Mouse (Mus musculus) midbrain, embryonic 15.5 days (tissue): ENCODE results near the gene Grhl3. TPM values are rescaled to one million over a fixed set of nuclear protein-coding genes. Genes with fewer than 3 reads are reported as not detected.

ENCODE experiments used
- ATAC-seq: fragments of 200-750 bp; cut with Nextera tagmentation; replicated peaks from 2 replicates; pipeline ENCODE4 v1.8.0; 2017; ENCODE audit warnings: moderate TSS enrichment
- H3K27ac ChIP-seq: fragments of 300-500 bp; sonication (generic); 2 replicates; pipeline ENCODE4 v1.5.1; 2015; ENCODE audit warnings: mild to moderate bottlenecking, inconsistent platforms
- H3K27me3 ChIP-seq: fragments of 300-500 bp; sonication (generic); replicated peaks from 2 replicates; pipeline ENCODE4 v1.6.1; 2015; ENCODE audit warnings: inconsistent platforms
- H3K36me3 ChIP-seq: fragments of 300-500 bp; sonication (generic); replicated peaks from 2 replicates; pipeline ENCODE4 v1.6.1; 2015; ENCODE audit warnings: inconsistent platforms
- H3K4me1 ChIP-seq: fragments of 300-500 bp; sonication (generic); 2 replicates; pipeline ENCODE4 v1.6.1; 2015; ENCODE audit warnings: inconsistent platforms
- H3K4me2 ChIP-seq: fragments of 300-500 bp; sonication (generic); 2 replicates; pipeline ENCODE4 v1.6.1; 2015; ENCODE audit warnings: inconsistent platforms, mild to moderate bottlenecking, moderate library complexity
- H3K4me3 ChIP-seq: fragments of 300-500 bp; sonication (generic); 2 replicates; pipeline ENCODE4 v1.5.1; 2015; ENCODE audit warnings: mild to moderate bottlenecking, inconsistent platforms
- H3K9ac ChIP-seq: fragments of 300-500 bp; sonication (generic); 2 replicates; pipeline ENCODE4 v1.6.1; 2015; ENCODE audit warnings: mild to moderate bottlenecking, inconsistent platforms
- H3K9me3 ChIP-seq: fragments of 300-500 bp; sonication (generic); 2 replicates; pipeline ENCODE4 v1.6.1; 2016; ENCODE audit warnings: inconsistent platforms
- WGBS: fragments of 180-500 bp; shearing (Covaris S2); methylation state at CpG from one replicate; pipeline ENCODE4 v1.1.7; 2015; ENCODE audit warnings: mixed read lengths; 5-methylcytosine and 5-hydroxymethylcytosine counted together
- polyA plus RNA-seq: library from polyadenylated mRNA; unstranded; fragments of >200 nt; fragmentation: Nextera tagmentation; extraction: Ambion mirVana; gene quantifications from 2 replicates; pipeline ENCODE4 v1.2.1, GENCODE M21; 2015

Gene Grhl3
- polyA plus RNA-seq, 1 experiment from 2014 or later = 1.5 TPM

DNA sequence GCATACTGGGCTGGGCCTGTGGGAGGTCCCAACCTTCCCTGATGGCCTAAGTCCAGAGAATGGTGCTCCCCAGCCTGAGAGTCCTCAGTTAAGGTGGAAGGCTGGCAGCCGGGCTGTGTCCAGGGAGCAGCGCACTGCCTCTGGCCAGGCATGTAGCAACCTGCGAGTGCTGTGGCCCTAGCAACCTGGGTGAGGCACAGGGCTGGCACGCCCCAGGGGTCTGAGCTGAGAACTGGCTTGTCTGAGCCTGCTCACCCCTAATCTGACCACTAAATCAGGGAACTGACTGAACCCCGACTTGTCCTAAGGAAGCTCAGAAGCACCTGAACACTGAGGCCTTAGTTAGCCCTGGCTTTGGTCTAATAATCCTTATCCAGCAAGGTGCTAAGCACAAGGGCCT is 24.1 kb upstream of the Grhl3 start:
- Histone ChIP-seq H3K4me1 (peaks cover 8% of the 10 kb centered on the region), H3K36me3 (no peaks in the 10 kb centered on the region), H3K4me3 (no peak overlapping the region), H3K27me3 (no peaks in the 10 kb centered on the region), H3K27ac (no peak overlapping the region), H3K9me3 (no peaks in the 10 kb centered on the region), H3K4me2 (no peak overlapping the region), H3K9ac (no peak overlapping the region)
- 92% methylated on average over 5 of the region's 5 CpGs for WGBS
- no peak for ATAC-seq

GRCm38 (mm10) chr4:135595943-135596342 is 22.5 kb upstream of the Grhl3 start:
- H3K4me3 ChIP-seq = no peak overlapping the region
- no peaks in the 10 kb centered on the region for H3K9me3 ChIP-seq
- no peak overlapping the region for H3K4me2 ChIP-seq
- H3K27me3 ChIP-seq = no peaks in the 10 kb centered on the region
- no peak for ATAC-seq
- H3K4me1 ChIP-seq = peaks cover 8% of the 10 kb centered on the region
- no peak overlapping the region for H3K9ac ChIP-seq
- no peaks in the 10 kb centered on the region for H3K36me3 ChIP-seq
- 37% methylated on average over 5 of the region's 5 CpGs for WGBS
- peak overlapping the region; percentile 18; the same call in 1 of the 2 replicates for H3K27ac ChIP-seq

- WGBS = 72% methylated on average over 8 of the region's 8 CpGs
- no peak for ATAC-seq
- H3K27me3 ChIP-seq = no peaks in the 10 kb centered on the region
- H3K27ac ChIP-seq = no peak overlapping the region
- no peaks in the 10 kb centered on the region for H3K36me3 ChIP-seq
- H3K4me3 ChIP-seq = no peak overlapping the region
- H3K9me3 ChIP-seq = no peaks in the 10 kb centered on the region
- H3K4me2 ChIP-seq = no peak overlapping the region
- no peak overlapping the region for H3K9ac ChIP-seq
- H3K4me1 ChIP-seq = peaks cover 8% of the 10 kb centered on the region
Measured at GRCm38 (mm10) chr4:135591610-135592304, 18.3 kb upstream of the Grhl3 start.

DNA sequence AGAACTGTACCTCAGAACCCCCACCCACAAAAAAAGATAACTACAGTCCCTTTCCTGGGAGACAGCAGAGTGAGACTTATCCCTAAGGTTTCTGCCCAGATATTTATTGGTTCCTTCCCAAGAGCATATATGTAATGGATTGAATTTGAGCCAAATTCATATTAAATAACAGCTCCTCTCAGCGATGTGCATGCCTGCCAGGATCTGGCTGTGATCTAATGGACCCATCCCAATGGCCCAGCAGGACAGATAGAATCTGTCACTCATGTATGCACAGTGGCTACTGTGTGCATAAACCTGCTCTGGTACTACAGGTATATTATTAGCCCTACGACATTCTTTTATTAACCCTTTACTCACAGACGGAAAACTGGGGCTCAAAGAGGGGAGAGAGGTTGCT is 17.7 kb upstream of the Grhl3 start:
- Histone ChIP-seq H3K4me1 (peaks cover 5% of the 10 kb centered on the region), H3K9me3 (no peaks in the 10 kb centered on the region), H3K36me3 (no peaks in the 10 kb centered on the region), H3K4me2 (no peak overlapping the region), H3K9ac (no peak overlapping the region), H3K4me3 (no peak overlapping the region), H3K27me3 (no peaks in the 10 kb centered on the region), H3K27ac (no peak overlapping the region)
- no peak for ATAC-seq
- 62% methylated on average over 3 of the region's 3 CpGs for WGBS

GRCm38 (mm10) chr4:135584838-135585237 is 11.4 kb upstream of the Grhl3 start:
- H3K27me3 ChIP-seq = no peaks in the 10 kb centered on the region
- no peak overlapping the region for H3K4me2 ChIP-seq
- no peaks in the 10 kb centered on the region for H3K4me1 ChIP-seq
- H3K9ac ChIP-seq = no peak overlapping the region
- no peaks in the 10 kb centered on the region for H3K36me3 ChIP-seq
- no peak overlapping the region for H3K27ac ChIP-seq
- H3K4me3 ChIP-seq = no peak overlapping the region
- no peaks in the 10 kb centered on the region for H3K9me3 ChIP-seq
- WGBS = 64% methylated on average over 4 of the region's 4 CpGs
- ATAC-seq = no peak

DNA sequence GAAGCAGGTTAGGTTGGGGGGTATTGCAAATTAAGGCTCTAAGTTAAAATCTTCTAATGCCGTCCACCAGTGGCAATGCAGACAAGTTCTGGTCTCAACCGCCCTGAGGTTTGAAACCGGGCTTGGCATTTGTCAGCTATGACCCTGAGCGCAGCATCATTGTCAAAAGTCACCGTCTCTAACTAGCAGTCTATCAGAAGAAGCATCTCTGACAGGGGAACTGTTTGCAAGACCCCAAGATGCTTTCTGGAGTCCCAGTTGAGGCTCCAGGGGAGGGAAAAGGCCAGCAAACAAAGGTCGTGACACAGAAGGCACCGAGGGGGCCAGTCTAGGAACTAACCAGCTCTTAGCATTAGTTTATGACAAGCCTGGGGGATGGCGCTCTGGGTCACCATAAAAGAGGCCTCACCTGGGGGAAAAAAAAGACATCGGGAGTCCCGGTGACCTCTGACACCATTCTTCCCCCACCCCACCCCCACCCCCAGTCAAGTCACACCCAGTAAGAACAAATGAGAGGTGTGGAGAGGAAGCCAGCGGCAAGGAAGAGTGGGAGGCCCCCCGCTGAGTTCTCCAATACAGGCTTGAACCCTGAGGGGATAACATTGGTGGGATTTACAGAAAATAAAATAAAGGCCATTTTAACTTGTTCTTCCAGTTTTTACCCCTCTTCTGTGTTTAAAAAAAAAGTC is 7.9 kb upstream of the Grhl3 start:
- Histone ChIP-seq H3K27ac (no peak overlapping the region), H3K9ac (no peak overlapping the region), H3K4me1 (no peaks in the 10 kb centered on the region), H3K9me3 (no peaks in the 10 kb centered on the region), H3K4me2 (no peak overlapping the region), H3K4me3 (no peak overlapping the region), H3K27me3 (no peaks in the 10 kb centered on the region), H3K36me3 (no peaks in the 10 kb centered on the region)
- no peak for ATAC-seq
- 33% methylated on average over 12 of the region's 12 CpGs for WGBS

DNA sequence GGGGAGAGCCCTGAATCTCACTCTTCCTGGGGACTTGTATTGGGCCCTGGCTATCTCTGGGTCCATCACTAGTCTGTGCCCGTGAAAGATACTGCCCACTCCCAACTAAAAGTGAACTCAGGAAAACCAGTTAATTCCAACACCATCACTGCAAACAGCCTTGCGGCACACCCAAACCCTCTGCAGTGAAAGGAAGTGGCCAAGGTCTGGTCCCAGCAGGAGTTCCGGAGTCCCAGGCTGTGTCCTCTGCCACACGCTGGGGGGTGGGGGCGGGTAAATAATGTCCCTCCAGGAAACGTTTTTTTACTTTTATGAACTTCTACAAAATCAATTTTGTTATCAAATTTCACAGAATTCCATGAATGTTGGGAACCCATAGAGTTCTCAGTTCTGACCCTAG is 6.3 kb upstream of the Grhl3 start:
- no peak overlapping the region for H3K27ac ChIP-seq
- H3K36me3 ChIP-seq = no peaks in the 10 kb centered on the region
- no peak overlapping the region for H3K4me2 ChIP-seq
- H3K9ac ChIP-seq = no peak overlapping the region
- H3K4me1 ChIP-seq = no peaks in the 10 kb centered on the region
- no peak for ATAC-seq
- WGBS = 68% methylated on average over 6 of the region's 6 CpGs
- H3K27me3 ChIP-seq = peaks cover 3% of the 10 kb centered on the region; the same call in 1 of the 2 replicates
- no peak overlapping the region for H3K4me3 ChIP-seq
- H3K9me3 ChIP-seq = no peaks in the 10 kb centered on the region

DNA sequence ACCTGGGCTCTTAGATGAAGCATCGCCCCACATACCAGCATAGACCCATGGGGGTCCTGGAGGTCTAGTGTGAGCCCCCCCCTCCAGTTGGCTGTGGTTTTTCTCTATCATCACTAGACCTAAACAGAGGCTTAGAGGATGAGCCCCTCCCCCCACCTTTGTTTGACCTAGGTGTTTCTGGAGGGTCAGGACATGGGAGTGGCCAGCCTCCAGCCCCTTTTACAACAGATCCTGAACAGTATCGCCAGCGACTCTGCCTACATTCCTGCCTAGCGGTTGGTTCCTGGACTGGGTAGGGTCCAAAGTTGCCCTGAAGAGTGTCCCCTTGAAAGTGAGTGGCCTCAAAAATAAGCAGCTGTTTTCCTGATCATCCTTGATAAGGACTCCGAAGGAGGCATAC is 5.1 kb upstream of the Grhl3 start:
- WGBS = 88% methylated on average over 5 of the region's 5 CpGs
- Histone ChIP-seq H3K27ac (no peak overlapping the region), H3K9me3 (no peaks in the 10 kb centered on the region), H3K4me2 (no peak overlapping the region), H3K27me3 (peaks cover 5% of the 10 kb centered on the region; the same call in 1 of the 2 replicates), H3K9ac (no peak overlapping the region), H3K36me3 (no peaks in the 10 kb centered on the region), H3K4me1 (peaks cover 7% of the 10 kb centered on the region), H3K4me3 (no peak overlapping the region)
- ATAC-seq = no peak

GRCm38 (mm10) chr4:135575365-135576140 is 2.1 kb upstream of the Grhl3 start:
- H3K36me3 ChIP-seq = no peaks in the 10 kb centered on the region
- WGBS = 67% methylated on average over 15 of the region's 15 CpGs
- H3K27ac ChIP-seq = no peak overlapping the region
- H3K9me3 ChIP-seq = no peaks in the 10 kb centered on the region
- H3K4me3 ChIP-seq = no peak overlapping the region
- no peak overlapping the region for H3K4me2 ChIP-seq
- peaks cover 25% of the 10 kb centered on the region for H3K4me1 ChIP-seq
- H3K9ac ChIP-seq = no peak overlapping the region
- H3K27me3 ChIP-seq = peaks cover 25% of the 10 kb centered on the region
- no peak for ATAC-seq

GRCm38 (mm10) chr4:135572276-135572675 is 1.2 kb downstream of the Grhl3 start:
- H3K36me3 ChIP-seq = no peaks in the 10 kb centered on the region
- no peaks in the 10 kb centered on the region for H3K9me3 ChIP-seq
- no peak overlapping the region for H3K4me3 ChIP-seq
- no peak overlapping the region for H3K27ac ChIP-seq
- whole genome bisulfite sequencing = 40% methylated on average over 8 of the region's 8 CpGs
- no peak overlapping the region for H3K4me2 ChIP-seq
- no peak overlapping the region for H3K9ac ChIP-seq
- peaks cover 42% of the 10 kb centered on the region for H3K4me1 ChIP-seq
- no peak for ATAC-seq
- peaks cover 33% of the 10 kb centered on the region for H3K27me3 ChIP-seq

GRCm38 (mm10) chr4:135571037-135571550 is 2.3 kb downstream of the Grhl3 start:
- WGBS = 63% methylated on average over 6 of the region's 6 CpGs

More at GRCm38 (mm10) chr4:135571037-135571550, 2.3 kb downstream of the Grhl3 start:
- H3K27ac ChIP-seq = no peak overlapping the region
- no peak overlapping the region for H3K4me3 ChIP-seq
- peaks cover 33% of the 10 kb centered on the region for H3K27me3 ChIP-seq
- no peak for ATAC-seq
- H3K4me2 ChIP-seq = no peak overlapping the region
- no peaks in the 10 kb centered on the region for H3K36me3 ChIP-seq
- no peak overlapping the region for H3K9ac ChIP-seq
- peaks cover 48% of the 10 kb centered on the region for H3K4me1 ChIP-seq
- no peaks in the 10 kb centered on the region for H3K9me3 ChIP-seq
